Mouse (Mus musculus): ENCODE data around the gene Hist1h2bk. TPM values are rescaled to one million over a fixed set of nuclear protein-coding genes. Genes with fewer than 3 reads are reported as not detected.

Hist1h2bk gene
- polyA plus RNA-seq, 1 experiment = 8.2 TPM

DNA sequence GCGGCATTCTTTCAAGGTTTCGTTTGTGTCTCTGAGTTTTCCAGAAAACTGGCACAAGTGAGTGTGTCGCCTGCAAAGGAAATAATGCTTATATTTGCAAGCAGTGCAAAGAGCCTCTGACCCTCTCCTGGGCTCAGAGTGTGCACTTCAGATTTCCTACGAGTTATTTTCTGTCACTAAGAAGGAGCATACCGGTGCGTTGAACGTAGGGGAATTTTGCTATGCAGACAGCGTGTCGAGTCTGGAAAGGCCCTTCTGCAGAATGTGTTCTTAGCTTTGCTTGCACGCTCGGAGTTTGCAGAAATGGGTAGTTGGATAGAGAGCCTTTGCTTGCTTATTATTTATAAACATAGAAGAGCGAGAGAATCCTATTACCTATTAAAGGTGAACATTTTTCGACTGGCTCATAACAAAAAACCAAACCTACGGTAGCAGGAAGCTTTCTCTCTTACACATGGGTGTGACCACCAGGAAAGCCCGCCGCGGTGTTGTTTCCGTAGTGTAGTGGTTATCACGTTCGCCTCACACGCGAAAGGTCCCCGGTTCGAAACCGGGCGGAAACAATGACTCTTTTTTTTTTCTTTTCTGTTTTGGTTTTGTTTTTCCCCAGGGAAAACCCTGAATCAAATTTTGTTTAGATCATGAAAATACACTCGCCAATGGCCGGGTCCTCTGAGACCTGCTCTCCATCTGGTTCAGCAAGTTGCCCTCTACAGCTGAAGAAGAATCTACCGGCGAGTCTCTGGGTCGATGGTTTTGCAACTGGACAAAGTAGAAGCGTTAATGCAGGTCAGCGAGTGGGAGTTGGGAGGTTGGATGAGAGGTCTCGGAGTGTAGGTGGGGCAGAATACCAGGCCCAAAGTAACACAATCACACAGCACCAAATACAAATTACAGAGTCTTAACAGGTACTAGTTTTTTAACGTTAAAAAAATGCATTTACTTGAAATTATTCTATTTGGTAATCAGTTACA, 9.3 kb upstream of the Hist1h2bk start:
- TF ChIP-seq E2F4 (IDR thresholded peaks at IDR 0.05; ENCODE audit: insufficient read depth) (no peak), MAX (IDR thresholded peaks at IDR 0.05; ENCODE audit: low read depth) (no peak), POLR2A (IDR thresholded peaks at IDR 0.05; ENCODE audit: insufficient read length, low read depth) (no peak), MYOG (IDR thresholded peaks at IDR 0.05; ENCODE audit: control insufficient read depth in 1 of 3, insufficient read depth in 1 of 3, insufficient read length in 2 of 3, low read depth in 2 of 3) (no peak), CEBPB (IDR thresholded peaks at IDR 0.05; ENCODE audit: insufficient read depth, poor library complexity, severe bottlenecking) (no peak), USF1 (IDR thresholded peaks at IDR 0.05; ENCODE audit: low read depth) (no peak), TCF3 (IDR thresholded peaks at IDR 0.05; ENCODE audit: insufficient read length, low read depth) (no peak), POLR2AphosphoS2 (IDR thresholded peaks at IDR 0.05; ENCODE audit: insufficient read length, low read depth) (no peak), TCF12 (IDR thresholded peaks at IDR 0.05; ENCODE audit: insufficient read depth, poor library complexity, severe bottlenecking) (no peak), REST (IDR thresholded peaks at IDR 0.05; ENCODE audit: insufficient read depth, insufficient read length) (no peak), MYOD1 (IDR thresholded peaks at IDR 0.05; ENCODE audit: control insufficient read depth in 1 of 3, insufficient read length in 2 of 3, low read depth in 2 of 3) (no peak), SRF (IDR thresholded peaks at IDR 0.05; ENCODE audit: control insufficient read depth, insufficient read length, low read depth) (no peak)
- no peaks in the 10 kb centered on the region for H3K36me3 ChIP-seq (ENCODE audit: control insufficient read depth, insufficient read depth)
- H3K79me2 ChIP-seq (ENCODE audit: control insufficient read depth, insufficient read depth) = no peaks in the 10 kb centered on the region
- no peaks in the 10 kb centered on the region for H3K27me3 ChIP-seq (ENCODE audit: control insufficient read depth, insufficient read depth, insufficient read length)
- no peak overlapping the region for H3ac ChIP-seq (ENCODE audit: control insufficient read depth, insufficient read length)
- peak overlapping the region; percentile 88 for H3K4me2 ChIP-seq (ENCODE audit: low read depth)
- H3K4me3 ChIP-seq = peak overlapping the region; percentile 29

- Histone ChIP-seq H3K4me3 (peak overlapping the region; percentile 24), H3K27me3 (ENCODE audit: control insufficient read depth, insufficient read depth, insufficient read length) (no peaks in the 10 kb centered on the region), H3K36me3 (ENCODE audit: control insufficient read depth, insufficient read depth) (no peaks in the 10 kb centered on the region), H3ac (ENCODE audit: control insufficient read depth, insufficient read length) (no peak overlapping the region), H3K79me2 (ENCODE audit: control insufficient read depth, insufficient read depth) (no peaks in the 10 kb centered on the region), H3K4me2 (ENCODE audit: low read depth) (peak overlapping the region; percentile 74)
- TF ChIP-seq POLR2AphosphoS2 (IDR thresholded peaks at IDR 0.05; ENCODE audit: insufficient read length, low read depth) = no peak
- no peak for TF ChIP-seq MYOD1 (IDR thresholded peaks at IDR 0.05; ENCODE audit: control insufficient read depth in 1 of 3, insufficient read length in 2 of 3, low read depth in 2 of 3)
- no peak for TF ChIP-seq TCF3 (IDR thresholded peaks at IDR 0.05; ENCODE audit: insufficient read length, low read depth)
- no peak for TF ChIP-seq USF1 (IDR thresholded peaks at IDR 0.05; ENCODE audit: low read depth)
- no peak for TF ChIP-seq E2F4 (IDR thresholded peaks at IDR 0.05; ENCODE audit: insufficient read depth)
- TF ChIP-seq CEBPB (IDR thresholded peaks at IDR 0.05; ENCODE audit: insufficient read depth, poor library complexity, severe bottlenecking) = no peak
- no peak for TF ChIP-seq TCF12 (IDR thresholded peaks at IDR 0.05; ENCODE audit: insufficient read depth, poor library complexity, severe bottlenecking)
- TF ChIP-seq POLR2A (IDR thresholded peaks at IDR 0.05; ENCODE audit: insufficient read length, low read depth) = no peak
- TF ChIP-seq MAX (IDR thresholded peaks at IDR 0.05; ENCODE audit: low read depth) = no peak
- TF ChIP-seq SRF (IDR thresholded peaks at IDR 0.05; ENCODE audit: control insufficient read depth, insufficient read length, low read depth) = no peak
- no peak for TF ChIP-seq MYOG (IDR thresholded peaks at IDR 0.05; ENCODE audit: control insufficient read depth in 1 of 3, insufficient read depth in 1 of 3, insufficient read length in 2 of 3, low read depth in 2 of 3)
- no peak for TF ChIP-seq REST (IDR thresholded peaks at IDR 0.05; ENCODE audit: insufficient read depth, insufficient read length)
Measured at GRCm38 (mm10) chr13:22028673-22029460, 6.8 kb upstream of the Hist1h2bk start.

DNA sequence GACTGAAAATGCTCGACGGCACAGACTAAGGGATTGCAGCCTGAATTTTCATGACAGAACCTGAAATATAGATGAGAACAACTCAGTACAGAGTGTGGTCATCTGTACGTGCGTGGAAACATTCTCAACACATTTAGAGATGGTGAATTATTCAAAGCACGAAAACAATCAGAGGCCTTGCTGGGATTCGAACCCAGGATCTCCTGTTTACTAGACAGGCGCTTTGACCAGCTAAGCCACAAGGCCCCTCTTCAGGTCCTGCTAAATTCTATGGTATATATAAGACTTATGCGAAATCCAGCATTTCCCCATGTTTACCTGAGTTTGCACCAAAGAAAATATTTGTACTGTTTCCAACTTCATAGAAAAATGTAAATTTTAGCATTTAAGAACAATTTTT, 5.7 kb upstream of the Hist1h2bk start:
- H3K27me3 ChIP-seq (ENCODE audit: control insufficient read depth, insufficient read depth, insufficient read length) = no peaks in the 10 kb centered on the region
- no peaks in the 10 kb centered on the region for H3K79me2 ChIP-seq (ENCODE audit: control insufficient read depth, insufficient read depth)
- H3K4me3 ChIP-seq = peak overlapping the region; percentile 24
- H3K4me2 ChIP-seq (ENCODE audit: low read depth) = peak overlapping the region; percentile 74
- H3ac ChIP-seq (ENCODE audit: control insufficient read depth, insufficient read length) = no peak overlapping the region
- TF ChIP-seq MYOD1 (IDR thresholded peaks at IDR 0.05; ENCODE audit: control insufficient read depth in 1 of 3, insufficient read length in 2 of 3, low read depth in 2 of 3) = no peak
- no peak for TF ChIP-seq MYOG (IDR thresholded peaks at IDR 0.05; ENCODE audit: control insufficient read depth in 1 of 3, insufficient read depth in 1 of 3, insufficient read length in 2 of 3, low read depth in 2 of 3)
- no peak for TF ChIP-seq POLR2AphosphoS2 (IDR thresholded peaks at IDR 0.05; ENCODE audit: insufficient read length, low read depth)
- TF ChIP-seq MAX (IDR thresholded peaks at IDR 0.05; ENCODE audit: low read depth) = no peak
- TF ChIP-seq CEBPB (IDR thresholded peaks at IDR 0.05; ENCODE audit: insufficient read depth, poor library complexity, severe bottlenecking) = no peak
- no peak for TF ChIP-seq TCF12 (IDR thresholded peaks at IDR 0.05; ENCODE audit: insufficient read depth, poor library complexity, severe bottlenecking)
- no peak for TF ChIP-seq E2F4 (IDR thresholded peaks at IDR 0.05; ENCODE audit: insufficient read depth)
- no peak for TF ChIP-seq REST (IDR thresholded peaks at IDR 0.05; ENCODE audit: insufficient read depth, insufficient read length)
- TF ChIP-seq SRF (IDR thresholded peaks at IDR 0.05; ENCODE audit: control insufficient read depth, insufficient read length, low read depth) = no peak
- TF ChIP-seq POLR2A (IDR thresholded peaks at IDR 0.05; ENCODE audit: insufficient read length, low read depth) = no peak
- no peak for TF ChIP-seq USF1 (IDR thresholded peaks at IDR 0.05; ENCODE audit: low read depth)
- TF ChIP-seq TCF3 (IDR thresholded peaks at IDR 0.05; ENCODE audit: insufficient read length, low read depth) = no peak
- no peaks in the 10 kb centered on the region for H3K36me3 ChIP-seq (ENCODE audit: control insufficient read depth, insufficient read depth)

- H3K27me3 ChIP-seq (ENCODE audit: control insufficient read depth, insufficient read depth, insufficient read length) = no peaks in the 10 kb centered on the region
- no peak for TF ChIP-seq E2F4 (IDR thresholded peaks at IDR 0.05; ENCODE audit: insufficient read depth)
- no peak for TF ChIP-seq TCF12 (IDR thresholded peaks at IDR 0.05; ENCODE audit: insufficient read depth, poor library complexity, severe bottlenecking)
- no peak for TF ChIP-seq SRF (IDR thresholded peaks at IDR 0.05; ENCODE audit: control insufficient read depth, insufficient read length, low read depth)
- no peak for TF ChIP-seq MAX (IDR thresholded peaks at IDR 0.05; ENCODE audit: low read depth)
- H3K79me2 ChIP-seq (ENCODE audit: control insufficient read depth, insufficient read depth) = no peaks in the 10 kb centered on the region
- H3K4me3 ChIP-seq = no peak overlapping the region
- no peak overlapping the region for H3ac ChIP-seq (ENCODE audit: control insufficient read depth, insufficient read length)
- H3K36me3 ChIP-seq (ENCODE audit: control insufficient read depth, insufficient read depth) = no peaks in the 10 kb centered on the region
- H3K4me2 ChIP-seq (ENCODE audit: low read depth) = peak overlapping the region; percentile 36
Measured at GRCm38 (mm10) chr13:22030493-22030892, 5.2 kb upstream of the Hist1h2bk start.

Data from myocyte (in vitro differentiated cells).